Mouse (Mus musculus) embryo, embryonic 11 days (tissue): Measurements from ENCODE around the gene Ceacam2.
"Not testable (repeated sequence)": the region's sequence is repeated elsewhere in the genome, so short reads cannot be mapped to it uniquely, and the experiment has no call there.

Experiments
- DNase-seq: peaks from one replicate; pipeline ENCODE4 v3.0.0-alpha.2; 2015

The Ceacam2 gene

DNA sequence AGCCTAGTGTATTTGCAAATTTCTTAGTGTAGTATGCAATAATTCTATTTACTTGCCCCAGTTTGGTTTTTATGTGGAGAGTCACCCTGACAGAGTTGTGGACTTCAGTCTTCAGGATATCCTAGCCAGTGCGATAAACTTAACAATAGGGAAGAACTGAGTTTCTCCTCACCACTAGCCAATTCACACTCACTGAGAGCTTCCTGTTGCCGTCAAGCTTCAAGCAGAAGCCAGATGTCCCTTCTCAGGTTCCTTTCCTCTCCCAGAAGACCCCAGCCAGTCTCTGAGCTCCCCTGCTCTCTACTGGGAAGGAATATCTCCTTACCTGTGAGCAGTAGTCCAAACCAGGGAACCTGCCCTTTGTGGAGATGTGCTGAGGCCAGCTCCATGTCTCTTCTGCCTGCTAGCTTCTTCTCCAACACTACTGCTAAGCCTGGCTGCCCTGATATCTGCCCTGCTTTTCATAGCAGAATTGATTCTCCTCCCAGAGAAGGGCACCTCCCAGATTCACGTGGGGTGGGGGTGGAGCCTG is at the start of gene Ceacam2:
TSS of gene Ceacam2 (minus strand) at position 482 of the 532 bp plus-strand sequence.
- DNase-seq: not testable (repeated sequence)

DNA sequence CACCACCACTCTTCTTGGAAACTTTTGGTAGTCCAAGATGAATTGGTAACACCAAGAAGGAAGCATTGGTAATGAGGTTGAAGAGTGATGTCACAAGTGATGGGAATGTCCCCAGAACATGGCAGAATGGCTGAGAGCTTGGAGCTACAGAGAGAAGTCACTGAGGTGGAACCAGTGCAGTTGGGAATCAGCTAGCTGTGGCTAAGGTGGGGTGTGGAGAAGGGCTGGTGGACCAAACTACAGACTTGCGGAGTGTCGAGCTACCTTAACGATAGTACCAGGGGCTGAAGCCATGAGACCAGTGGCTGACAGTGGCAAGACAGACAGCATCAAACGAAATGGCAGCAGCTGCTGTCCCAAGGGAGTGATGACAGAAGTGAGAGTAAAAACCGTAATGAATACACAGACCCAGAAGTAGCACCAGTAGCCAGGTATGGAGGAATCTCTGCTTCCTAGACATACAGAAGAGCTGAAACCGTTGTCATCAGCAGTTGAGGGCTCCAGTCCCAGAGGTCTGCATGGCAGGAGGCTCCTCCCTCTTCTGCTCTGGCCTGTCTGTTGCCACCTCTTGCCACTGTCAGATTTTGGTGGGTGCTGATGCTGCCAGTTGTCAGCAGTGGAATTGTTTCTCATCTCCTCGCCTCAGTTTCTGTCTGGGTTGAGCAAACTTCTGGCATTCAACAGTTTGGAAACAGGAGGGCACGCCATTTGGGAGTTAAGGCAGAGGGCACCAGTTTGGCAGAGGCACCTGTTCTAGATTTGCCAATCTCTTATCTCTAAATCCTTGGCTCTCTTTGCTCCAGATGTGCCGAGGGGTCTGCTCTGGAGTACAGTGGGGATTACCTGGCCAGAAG is 45.9 kb upstream of the Ceacam2 start:
- no peak for DNase-seq

DNA sequence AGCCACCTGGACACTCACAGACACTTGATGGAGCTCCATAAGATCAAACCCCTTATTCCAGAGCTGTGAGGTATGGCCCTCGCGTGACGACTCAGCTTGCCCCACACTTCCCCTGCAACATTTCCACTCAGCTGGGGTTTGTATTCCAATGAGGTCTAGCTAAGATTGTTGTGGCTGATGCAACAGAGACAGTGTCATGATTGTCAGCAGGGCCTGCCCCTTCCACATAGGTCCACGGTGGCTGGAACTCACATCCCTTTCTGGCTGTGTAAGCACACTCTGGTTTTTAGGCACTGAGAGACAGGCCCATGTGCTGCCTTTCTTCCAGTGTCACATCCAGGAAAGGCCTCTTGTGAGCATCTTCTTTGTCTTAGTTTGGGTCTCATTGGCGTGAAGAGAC is 45.0 kb upstream of the Ceacam2 start:
- no peak for DNase-seq

DNA sequence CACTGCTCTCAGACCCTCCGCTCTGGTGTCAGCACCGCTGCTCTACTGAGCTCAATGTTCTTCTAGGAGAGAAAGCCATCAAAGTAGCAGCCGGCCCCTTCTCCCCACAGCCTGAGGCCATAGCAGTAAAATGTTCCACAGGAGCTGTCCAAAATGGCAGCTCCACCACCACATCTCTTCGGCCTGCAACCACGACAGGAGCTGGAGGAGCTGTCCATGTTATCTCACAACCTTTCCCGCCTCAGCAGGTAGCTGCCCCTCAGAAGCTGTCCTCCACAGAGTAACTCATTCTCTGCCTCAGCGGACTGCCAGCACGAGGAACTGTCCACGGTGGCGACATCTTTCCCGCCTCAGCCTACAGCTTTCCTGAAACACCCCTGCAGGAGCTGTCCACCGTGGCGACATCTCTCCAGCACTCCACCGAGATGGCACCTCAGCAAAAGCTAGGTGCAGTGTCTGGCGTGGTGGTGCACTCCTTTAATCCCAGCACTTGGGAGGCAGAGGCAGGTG is 42.7 kb upstream of the Ceacam2 start:
- no peak for DNase-seq

DNA sequence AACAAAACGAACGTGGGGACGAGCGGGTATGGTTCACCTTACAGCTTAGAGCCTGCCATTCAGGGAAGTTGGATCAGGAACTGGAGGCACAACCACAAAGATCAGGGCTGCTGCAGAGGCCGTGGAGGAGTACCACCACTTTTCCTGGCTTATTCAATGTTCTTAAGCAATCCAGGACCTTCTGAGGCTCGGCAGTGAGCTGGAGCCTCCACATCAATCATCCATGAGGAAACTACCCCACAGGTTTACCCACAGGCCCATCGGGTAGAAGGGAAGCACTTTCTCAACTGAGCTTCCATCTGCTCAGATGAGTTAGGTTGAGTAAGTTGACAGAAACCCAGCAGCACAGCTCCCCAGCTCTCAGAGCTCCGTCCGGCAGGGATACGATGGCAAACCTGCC is 39.8 kb upstream of the Ceacam2 start:
- DNase-seq: no peak

DNA sequence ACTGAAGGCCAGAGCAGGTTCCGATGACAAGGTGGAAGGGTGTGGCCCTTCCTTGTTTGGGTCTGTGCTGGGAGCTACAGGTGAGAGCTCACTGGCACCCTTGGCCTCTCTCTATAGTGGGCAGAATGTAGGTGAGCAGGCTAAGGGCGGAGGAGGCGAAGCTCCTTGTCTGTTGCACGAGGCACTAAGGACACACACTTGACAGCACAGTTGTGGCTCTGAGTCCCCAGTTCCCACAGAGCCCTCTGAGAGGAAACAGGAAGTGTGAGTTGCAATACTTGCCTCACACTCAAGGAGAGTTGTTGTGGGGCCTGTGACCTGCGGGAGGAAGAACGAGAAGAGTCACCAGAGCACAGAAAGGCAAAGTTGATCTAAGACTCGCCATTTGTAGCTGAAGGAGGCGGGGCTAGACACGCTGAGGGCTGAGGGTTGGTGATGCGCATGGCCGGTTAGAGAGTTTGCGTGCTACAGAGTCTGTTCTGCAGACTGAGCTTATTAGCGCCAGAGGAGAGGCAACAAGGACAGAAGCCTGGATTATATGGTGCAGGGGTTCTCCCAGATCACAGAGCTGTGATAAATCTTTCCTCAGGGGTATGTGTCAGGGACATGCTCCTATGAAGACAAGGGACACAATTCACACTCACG is 37.3 kb upstream of the Ceacam2 start:
- not testable (repeated sequence) for DNase-seq

DNA sequence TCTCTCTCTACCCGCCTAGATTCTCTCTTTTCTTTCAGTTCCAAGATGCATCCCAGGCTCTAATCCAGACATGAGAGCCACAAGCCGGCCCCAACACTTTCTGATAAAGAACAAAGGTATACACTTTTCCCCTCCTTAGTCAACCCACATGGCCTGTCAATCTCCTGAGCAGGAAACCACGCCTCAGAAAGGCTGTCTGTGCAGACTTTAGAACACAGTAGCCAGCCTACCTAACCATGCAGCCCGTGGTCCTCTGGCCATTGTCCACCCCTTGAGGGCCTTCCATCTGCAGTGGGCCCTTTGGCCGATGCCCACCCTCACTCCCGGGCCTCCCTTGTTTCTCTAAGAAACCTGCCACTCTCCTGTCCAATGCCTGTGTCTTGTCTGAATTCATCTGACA is 36.7 kb upstream of the Ceacam2 start:
- not testable (repeated sequence) for DNase-seq

DNA sequence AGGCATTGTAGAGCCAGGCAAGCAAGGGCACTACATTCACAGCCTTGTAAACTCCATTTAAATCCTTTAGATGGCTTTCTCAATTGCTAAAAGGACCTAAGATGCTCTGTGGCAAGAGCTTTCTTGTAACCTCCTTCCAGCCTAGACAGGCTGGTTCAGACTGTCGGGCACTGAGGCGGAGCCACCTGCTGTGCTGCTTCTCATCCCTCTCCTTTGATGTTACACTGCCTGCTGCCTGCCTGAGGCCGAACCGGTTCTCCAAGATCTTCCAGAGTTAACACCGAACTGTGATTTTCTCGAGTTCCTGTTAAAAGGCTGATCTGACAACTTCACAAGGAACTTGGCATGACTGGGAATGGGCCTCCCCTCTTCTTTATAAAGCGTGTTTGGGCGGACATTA is 36.2 kb upstream of the Ceacam2 start:
- peak; percentile 12 for DNase-seq

DNA sequence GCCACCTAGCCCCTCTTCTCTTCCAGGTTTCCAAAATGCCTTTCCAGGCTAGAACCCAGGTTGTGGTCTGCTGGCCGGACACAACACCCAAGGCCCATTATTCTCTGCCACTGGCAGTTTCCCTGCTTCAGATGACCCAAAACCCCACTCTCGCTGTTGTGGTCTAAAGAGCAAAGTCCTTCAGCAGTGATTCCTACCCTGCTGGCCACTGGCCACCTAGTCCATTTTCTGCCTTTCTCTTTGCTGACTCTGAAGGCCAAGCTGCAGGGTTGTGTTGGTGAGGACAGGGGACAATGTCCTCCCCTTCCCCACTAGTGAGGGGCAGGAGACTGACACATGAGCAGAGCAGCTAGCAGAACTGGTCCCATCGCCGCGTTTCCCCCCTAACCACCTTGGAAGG is 35.4 kb upstream of the Ceacam2 start:
- no peak for DNase-seq

DNA sequence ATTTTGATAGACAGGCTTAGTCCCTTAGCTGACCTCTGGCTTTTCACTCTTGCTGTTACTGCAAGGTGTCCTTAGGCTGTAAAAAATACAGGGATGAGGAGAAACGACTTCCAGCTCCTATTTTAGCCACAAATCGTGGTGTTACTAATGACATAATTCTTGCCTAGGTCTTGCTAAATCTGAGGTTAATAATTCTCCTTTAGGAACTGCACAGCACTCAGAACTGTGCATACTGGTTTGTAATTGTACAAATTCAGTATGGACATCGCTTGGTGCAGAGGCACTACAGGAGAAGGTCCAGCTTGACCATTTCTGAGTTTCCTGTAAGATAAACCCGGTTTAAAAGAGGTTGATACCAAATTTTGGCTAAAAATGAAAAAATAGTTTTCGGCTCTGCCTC is 34.1 kb upstream of the Ceacam2 start:
- not testable (repeated sequence) for DNase-seq

DNA sequence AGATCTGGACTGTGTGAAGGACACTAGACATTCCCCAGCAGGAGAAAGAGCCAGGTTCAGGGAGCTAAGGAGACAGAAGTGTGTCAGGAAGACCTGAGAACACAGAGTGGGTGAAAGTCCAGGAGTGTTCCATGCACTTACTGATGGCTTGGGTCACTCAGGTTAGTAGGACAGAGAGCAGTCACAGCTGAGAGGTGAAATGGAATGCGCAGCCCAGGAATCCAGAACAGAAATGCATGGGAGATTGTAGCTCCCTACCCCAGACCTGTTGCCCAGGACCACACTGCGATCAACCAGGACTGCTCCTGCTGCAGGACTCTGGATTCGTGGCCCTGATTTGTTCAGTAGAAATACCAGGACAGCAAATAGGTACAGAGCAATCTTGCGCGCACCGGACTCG is 29.1 kb upstream of the Ceacam2 start:
- DNase-seq: no peak

DNA sequence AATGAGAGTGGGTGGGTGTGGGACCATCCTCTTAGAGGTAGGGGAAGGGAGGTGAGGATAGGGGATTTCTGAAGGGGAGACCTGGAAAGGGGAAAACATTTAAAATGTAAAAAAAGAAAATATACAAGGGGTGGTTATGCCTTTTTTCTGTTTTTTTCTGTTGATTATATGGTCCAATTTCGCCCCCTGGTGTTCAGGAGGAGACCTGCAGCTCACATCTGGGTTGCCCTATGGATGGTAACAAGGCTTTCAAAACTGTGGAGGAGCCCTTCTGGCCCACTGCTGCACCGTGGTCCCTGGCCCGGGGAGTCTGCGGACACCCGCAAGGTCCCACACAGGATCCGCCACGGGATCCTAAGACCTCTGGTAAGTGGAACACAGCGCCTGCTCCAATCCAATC is 1.8 kb upstream of the Ceacam2 start:
- DNase-seq: peak; percentile 10

DNA sequence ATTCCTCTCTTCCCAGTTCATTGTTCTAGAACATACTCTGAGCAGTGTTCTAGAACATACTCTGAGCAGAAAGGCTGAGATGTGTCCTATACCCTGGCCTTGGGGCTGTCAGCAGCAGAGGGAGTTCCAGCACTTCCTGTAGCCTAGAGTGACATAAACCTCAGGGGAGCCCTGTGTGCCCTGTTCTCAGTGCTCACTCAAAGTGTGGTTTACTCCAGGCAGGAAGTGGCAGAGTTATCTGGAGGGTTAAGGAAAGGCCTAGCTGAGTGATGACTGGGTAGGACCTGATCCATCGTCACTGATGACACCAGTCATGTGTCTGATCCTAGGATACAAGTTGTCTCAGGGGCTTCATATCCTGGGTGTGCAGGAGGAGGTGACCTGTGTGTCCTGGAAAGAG is 297 bp upstream of the Ceacam2 start:
- DNase-seq: not testable (repeated sequence)

DNA sequence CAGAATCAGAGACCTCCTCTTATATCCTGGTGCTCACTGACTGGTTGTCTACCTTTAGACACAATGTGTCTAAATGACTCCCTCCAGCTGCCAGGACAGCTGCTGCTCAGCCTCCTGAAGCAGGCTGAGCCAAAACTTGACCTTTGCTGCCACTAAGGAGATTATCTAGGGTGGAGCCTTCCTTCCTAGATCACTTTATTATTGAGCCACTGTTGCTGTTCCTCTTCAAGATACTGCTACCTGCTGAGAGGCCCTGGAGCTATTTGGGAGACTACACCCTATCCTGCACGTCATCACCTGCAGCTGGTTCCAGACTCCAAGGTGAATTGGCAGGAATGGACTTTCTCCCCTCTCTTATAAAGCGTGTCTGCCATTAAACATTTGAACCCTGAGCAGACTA is 8.8 kb downstream of the Ceacam2 start:
- DNase-seq: no peak

DNA sequence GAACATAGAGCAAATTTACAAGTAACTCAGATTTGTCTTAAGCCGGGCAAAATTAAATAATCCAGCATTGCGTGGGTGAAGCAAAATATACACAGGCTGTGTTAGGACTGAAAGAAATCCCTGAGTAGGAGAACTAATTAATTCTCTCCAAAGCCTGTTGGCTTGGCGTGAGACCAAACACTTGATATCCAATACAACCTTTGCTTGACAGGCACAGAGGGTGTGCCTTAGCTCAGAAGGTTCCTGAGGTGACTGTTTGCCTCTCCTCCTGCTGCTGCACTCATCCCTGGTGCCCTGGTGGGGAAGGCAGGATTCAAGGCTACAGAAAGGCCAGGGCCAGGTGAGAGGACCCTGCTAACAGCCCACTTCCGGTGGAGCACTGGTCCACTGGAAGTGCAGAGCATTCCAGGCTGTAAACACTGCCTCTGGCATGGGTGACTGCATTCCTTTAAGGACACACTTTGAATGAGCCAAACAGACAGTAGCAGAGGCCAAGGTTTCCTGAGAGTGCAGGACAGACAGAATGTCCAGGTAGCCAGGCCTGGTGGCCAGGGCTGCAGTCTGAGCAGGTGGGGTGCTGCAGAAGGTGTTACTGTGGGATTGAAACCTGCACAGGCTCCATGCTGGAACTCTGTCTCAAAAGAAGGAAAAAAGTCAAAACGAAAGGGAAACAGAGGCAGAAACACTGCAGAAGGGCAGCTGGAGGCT is 23.4 kb downstream of the Ceacam2 start:
- DNase-seq: not testable (repeated sequence)

DNA sequence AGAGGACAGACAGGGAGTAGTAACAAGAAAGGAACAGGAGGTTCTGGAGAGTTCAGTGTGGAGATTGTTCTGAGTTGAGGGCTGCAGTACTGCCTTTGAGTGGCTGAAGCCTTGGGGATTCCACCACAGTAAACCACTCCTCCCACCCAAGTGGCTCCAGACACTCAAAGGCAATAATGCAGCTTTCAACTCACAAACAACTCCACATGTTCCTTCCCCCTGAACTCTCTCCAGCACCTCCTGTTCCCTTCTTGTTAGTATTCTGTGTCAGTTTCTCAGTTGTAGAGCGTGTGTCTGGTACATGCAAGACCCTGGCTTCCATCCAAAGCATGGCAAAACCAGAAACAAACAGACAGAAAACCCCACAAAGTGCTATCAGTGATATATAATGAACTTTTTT is 24.0 kb downstream of the Ceacam2 start:
- DNase-seq: not testable (repeated sequence)

DNA sequence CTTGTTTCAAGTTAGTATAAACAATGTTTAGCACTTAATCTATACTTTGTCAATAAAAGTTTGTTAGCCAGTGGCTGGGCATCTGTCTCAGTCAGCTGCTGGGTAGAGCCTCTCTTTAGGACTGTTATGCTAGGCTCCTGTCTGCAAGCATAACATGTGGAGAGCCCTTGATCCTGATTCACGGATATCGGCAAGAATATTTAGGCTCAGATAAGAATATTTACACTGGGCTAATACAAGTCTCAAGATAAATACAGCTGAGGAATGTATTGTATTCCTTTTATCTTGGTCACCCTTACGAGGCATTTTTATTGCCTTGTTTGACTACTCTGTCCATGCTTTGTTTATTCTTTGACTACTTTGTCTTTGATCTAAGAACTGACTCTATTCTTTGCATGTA is 29.7 kb downstream of the Ceacam2 start:
- DNase-seq: no peak

DNA sequence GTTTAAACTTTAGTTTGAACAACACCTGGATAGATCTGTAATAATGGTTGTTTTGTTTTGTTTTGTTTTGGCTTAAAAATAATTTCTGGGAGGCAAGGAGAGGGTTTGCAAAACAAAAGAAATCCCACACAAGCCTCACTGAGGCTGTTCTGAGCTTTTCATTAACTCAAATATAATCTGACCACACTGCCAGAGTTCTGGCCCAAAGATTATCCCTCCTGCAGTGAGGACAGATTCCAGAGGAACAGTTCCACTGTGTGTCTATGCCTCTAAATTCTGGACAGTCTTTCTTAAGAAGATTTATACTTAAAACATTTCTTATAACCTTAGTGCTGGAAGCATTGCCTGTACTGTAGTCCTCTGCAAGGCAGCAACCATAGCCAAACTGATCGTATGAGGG is 45.0 kb downstream of the Ceacam2 start:
- no peak for DNase-seq

DNA sequence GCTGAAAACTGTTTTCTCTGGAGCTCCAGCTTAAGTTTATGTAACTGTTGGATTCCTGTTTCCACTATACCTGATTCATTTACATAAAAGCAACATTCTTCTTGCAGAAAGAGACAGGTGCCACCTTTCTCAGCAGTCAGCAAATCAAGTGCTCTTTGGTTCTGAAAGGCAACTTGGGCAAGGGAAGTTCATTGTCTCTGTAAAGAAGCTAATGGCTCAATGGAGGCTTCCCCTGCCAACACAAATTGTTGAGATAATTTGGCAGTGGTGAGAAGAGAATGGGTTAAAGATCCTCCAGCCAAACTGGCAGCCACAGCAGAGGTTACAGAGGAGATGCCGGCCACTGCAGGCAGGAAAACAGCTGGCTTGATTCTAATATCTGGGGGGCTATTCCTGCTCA is 49.0 kb downstream of the Ceacam2 start:
- not testable (repeated sequence) for DNase-seq

DNA sequence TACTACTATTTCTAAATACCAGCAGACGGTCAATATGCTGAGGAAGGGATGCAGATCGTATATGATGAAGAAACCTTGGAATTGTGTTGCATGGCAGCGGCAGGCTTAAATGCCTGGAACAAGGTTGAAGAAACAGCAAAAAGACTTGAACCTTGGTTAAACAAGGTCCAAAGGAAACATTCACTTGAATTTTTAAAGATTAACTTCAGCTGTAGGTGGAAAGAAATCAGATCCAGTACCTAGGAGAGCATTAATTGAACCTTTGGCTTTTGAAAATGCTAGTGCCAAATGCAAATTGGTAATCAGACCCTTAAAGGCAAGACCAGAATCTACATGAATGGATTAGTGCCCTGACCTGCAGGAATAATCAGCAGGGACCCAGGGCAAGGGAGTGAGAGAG is 50.3 kb downstream of the Ceacam2 start:
- DNase-seq: not testable (repeated sequence)

DNA sequence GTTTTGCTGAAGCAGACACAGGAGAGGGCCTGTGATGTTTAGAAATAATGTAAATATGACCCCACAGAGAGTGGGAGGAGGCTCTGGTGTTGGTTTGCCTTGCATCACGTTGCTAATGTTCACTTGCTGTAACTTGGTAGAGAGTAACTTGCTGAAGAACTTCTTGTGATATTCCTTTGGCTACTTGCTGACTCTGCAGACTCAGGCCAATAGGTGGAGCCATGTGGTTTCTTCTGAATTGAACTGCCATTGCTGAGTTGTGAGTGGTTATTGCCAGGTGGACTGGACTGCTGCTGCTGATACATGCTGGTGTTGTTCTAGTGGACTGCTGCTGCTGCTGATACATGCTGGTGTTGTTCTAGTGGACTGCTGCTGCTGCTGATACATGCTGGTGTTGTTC is 53.5 kb downstream of the Ceacam2 start:
- peak; percentile 7 for DNase-seq

DNA sequence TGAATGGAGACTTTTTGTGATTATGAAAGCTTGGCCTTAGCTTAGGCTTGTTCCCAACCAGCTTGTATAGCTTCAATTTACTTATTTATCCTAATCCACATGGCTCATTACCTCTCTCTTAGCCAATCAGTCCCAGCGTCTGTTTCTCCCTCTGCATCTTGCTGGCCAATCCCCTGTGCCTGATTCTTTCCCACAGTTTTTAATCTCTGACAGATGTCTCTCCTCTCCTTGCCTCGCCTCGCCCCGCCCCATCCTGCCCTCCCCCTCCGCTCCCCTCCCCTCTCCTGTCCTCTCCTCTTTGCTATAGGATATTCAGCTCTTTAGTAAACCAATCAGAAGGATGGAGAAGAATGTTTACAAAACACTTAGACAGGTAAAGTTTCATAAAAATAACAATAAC is 54.6 kb downstream of the Ceacam2 start:
- DNase-seq: no peak

DNA sequence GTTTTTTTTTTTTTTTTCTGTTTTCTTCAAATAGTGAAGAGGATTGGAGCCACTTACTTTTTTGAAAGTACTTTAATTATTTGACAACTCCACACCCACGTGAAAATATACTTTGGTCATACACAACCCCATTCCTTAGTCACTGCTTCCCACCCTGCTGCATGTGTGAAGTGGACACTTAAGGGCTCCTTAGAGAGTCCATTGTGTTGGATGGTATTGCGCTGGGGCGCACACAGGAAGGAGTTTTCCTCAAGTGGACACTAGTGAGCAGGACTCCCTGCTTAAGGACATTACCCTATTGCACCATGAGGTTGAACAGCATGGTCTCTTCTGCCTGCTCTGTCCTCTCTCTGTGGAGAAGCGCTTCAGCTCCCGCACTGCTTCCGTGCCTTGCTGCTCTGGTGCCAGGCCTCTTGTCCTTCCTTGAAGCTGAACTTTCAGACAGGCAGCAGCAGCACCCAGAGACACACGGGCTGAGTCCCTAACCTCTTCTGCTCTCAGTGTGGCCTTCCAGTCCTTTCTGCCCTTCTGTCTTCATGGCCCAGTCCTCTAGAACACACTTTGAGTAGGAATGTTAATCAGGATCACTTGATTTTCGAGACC is 56.4 kb downstream of the Ceacam2 start:
- DNase-seq: no peak
